Mouse (Mus musculus) liver, adult 2 months (tissue): ENCODE results near the gene 1700129C05Rik.

ENCODE experiments used
- CTCF ChIP-seq: fragments of 200-500 bp; IDR thresholded peaks from 2 replicates; pipeline ENCODE4 v1.5.1; 2011; ENCODE audit warnings: low read depth, low read length, control low read depth
- POLR2A ChIP-seq: fragments of 200-500 bp; IDR thresholded peaks from 2 replicates; pipeline ENCODE4 v1.6.1; 2011; ENCODE audit warnings: low read length, control low read depth; ENCODE audit not compliant: insufficient read depth; ENCODE audit errors: extremely low read depth

GRCm38 (mm10) chr14:59178649-59179048 is 36.0 kb upstream of the 1700129C05Rik start, which contains the start of gene Gm5142:
- TF ChIP-seq CTCF (no peak), POLR2A (no peak)
